Mouse (Mus musculus) CH12.LX (cell line): ENCODE data around the gene Ddx20. TPM values are rescaled to one million over a fixed set of nuclear protein-coding genes. Genes with fewer than 3 reads are reported as not detected.

Experiments
- DNase-seq: peaks from one replicate; pipeline ENCODE4 v3.0.0-alpha.2; 2013; ENCODE audit errors: extremely low read depth
- H3K27ac ChIP-seq: 2 replicates; pipeline ENCODE4 v1.5.1; 2012; ENCODE audit warnings: low read depth, mild to moderate bottlenecking, control low read depth, moderate library complexity; ENCODE audit not compliant: insufficient read depth
- H3K27me3 ChIP-seq: replicated peaks from 2 replicates; pipeline ENCODE3; 2012; ENCODE audit warnings: inconsistent platforms
- H3K36me3 ChIP-seq, 2 experiments: replicated peaks in 1 of 2; 2 replicates each; pipeline versions ENCODE3 to v1.6.1; 2012; ENCODE audit warnings: inconsistent platforms in 1 of 2, low read length in 1 of 2, mild to moderate bottlenecking in 1 of 2, mixed read lengths in 1 of 2, moderate library complexity in 1 of 2; ENCODE audit not compliant: control insufficient read depth in 1 of 2, insufficient read depth in 1 of 2
- H3K4me1 ChIP-seq, 2 experiments: 2 replicates each; pipeline ENCODE4 v1.6.1; 2012; ENCODE audit warnings: inconsistent platforms in 1 of 2, moderate library complexity in 1 of 2; ENCODE audit not compliant: insufficient read depth in 2 of 2, control insufficient read depth in 1 of 2
- H3K4me2 ChIP-seq: 2 replicates; pipeline ENCODE4 v1.6.1; 2012; ENCODE audit warnings: low read depth, mild to moderate bottlenecking, control low read depth; ENCODE audit not compliant: poor library complexity, insufficient read depth, severe bottlenecking
- H3K4me3 ChIP-seq, 3 experiments: fragments of 150-350 bp in 1 of 3; sonication (generic) in 1 of 3; replicated peaks in 1 of 3; 2 replicates each; pipeline versions ENCODE3 to v1.5.1; 2011 to 2012; ENCODE audit warnings: low read depth in 2 of 3, low read length in 2 of 3, mild to moderate bottlenecking in 2 of 3, moderate library complexity in 2 of 3, control low read depth in 1 of 3, improper control_type of control experiment in 1 of 3, inconsistent platforms in 1 of 3, mixed read lengths in 1 of 3; ENCODE audit not compliant: poor library complexity in 1 of 3
- H3K79me2 ChIP-seq: replicated peaks from 2 replicates; pipeline ENCODE4 v1.6.1; 2012; ENCODE audit warnings: mild to moderate bottlenecking, moderate library complexity; ENCODE audit not compliant: control insufficient read depth, poor library complexity, insufficient read depth, severe bottlenecking; ENCODE audit errors: extremely low read depth
- H3K9ac ChIP-seq: 2 replicates; pipeline ENCODE4 v1.6.1; 2012; ENCODE audit warnings: low read depth, mild to moderate bottlenecking, control low read depth, moderate library complexity; ENCODE audit not compliant: insufficient read depth
- H3K9me3 ChIP-seq: replicated peaks from 2 replicates; pipeline ENCODE3; 2012; ENCODE audit warnings: low read length, inconsistent platforms, mixed read lengths
- CTCF ChIP-seq, 2 experiments: IDR thresholded peaks in 1 of 2; conservative IDR thresholded peaks in 1 of 2; 2 replicates each; pipeline ENCODE4 v1.5.1; 2011 to 2012; ENCODE audit warnings: low read depth in 2 of 2, low read length in 2 of 2, improper control_type of control experiment in 1 of 2, inconsistent platforms in 1 of 2, mild to moderate bottlenecking in 1 of 2, moderate library complexity in 1 of 2
- E2F4 ChIP-seq: IDR thresholded peaks from 2 replicates; pipeline ENCODE4 v1.6.1; 2011; ENCODE audit warnings: low read depth, low read length, improper control_type of control experiment; ENCODE audit not compliant: insufficient replicate concordance
- ELF1 ChIP-seq: IDR thresholded peaks from 2 replicates; pipeline ENCODE4 v1.6.1; 2014; ENCODE audit warnings: low read depth, mild to moderate bottlenecking, inconsistent platforms, low read length, improper control_type of control experiment
- EP300 ChIP-seq: IDR thresholded peaks from 2 replicates; pipeline ENCODE4 v1.6.1; 2011; ENCODE audit warnings: low read length, improper control_type of control experiment
- GABPA ChIP-seq: IDR thresholded peaks from 2 replicates; pipeline ENCODE4 v1.6.1; 2012; ENCODE audit warnings: low read depth, low read length, improper control_type of control experiment, inconsistent platforms; ENCODE audit not compliant: insufficient replicate concordance
- JUN ChIP-seq: IDR thresholded peaks from 2 replicates; pipeline ENCODE4 v1.6.1; 2011; ENCODE audit warnings: low read depth, mild to moderate bottlenecking, low read length, improper control_type of control experiment, moderate library complexity; ENCODE audit not compliant: insufficient read depth
- KAT2A ChIP-seq: IDR thresholded peaks from 2 replicates; pipeline ENCODE4 v1.6.1; 2012; ENCODE audit warnings: low read length, improper control_type of control experiment, inconsistent platforms; ENCODE audit not compliant: insufficient replicate concordance
- MAX ChIP-seq: IDR thresholded peaks from 2 replicates; pipeline ENCODE4 v1.6.1; 2011; ENCODE audit warnings: low read length, improper control_type of control experiment
- MAZ ChIP-seq: IDR thresholded peaks from 2 replicates; pipeline ENCODE4 v1.6.1; 2012; ENCODE audit warnings: low read depth, mild to moderate bottlenecking, inconsistent platforms, low read length, improper control_type of control experiment, moderate library complexity
- MYC ChIP-seq: IDR thresholded peaks from 2 replicates; pipeline ENCODE4 v1.6.1; 2011; ENCODE audit warnings: low read depth, mild to moderate bottlenecking, improper control_type of control experiment, low read length
- NRF1 ChIP-seq: IDR thresholded peaks from 2 replicates; pipeline ENCODE4 v1.6.1; 2014; ENCODE audit warnings: low read depth, mild to moderate bottlenecking, inconsistent platforms, low read length, improper control_type of control experiment, moderate library complexity
- PAX5 ChIP-seq: IDR thresholded peaks from 2 replicates; pipeline ENCODE4 v1.6.1; 2012; ENCODE audit warnings: low read length, inconsistent platforms, mixed read lengths
- POLR2A ChIP-seq: IDR thresholded peaks from 2 replicates; pipeline ENCODE4 v1.6.1; 2011; ENCODE audit warnings: low read depth, mild to moderate bottlenecking, improper control_type of control experiment, low read length
- RAD21 ChIP-seq: IDR thresholded peaks from 2 replicates; pipeline ENCODE4 v1.6.1; 2011; ENCODE audit warnings: low read depth, mild to moderate bottlenecking, low read length, improper control_type of control experiment, moderate library complexity
- RCOR1 ChIP-seq: conservative IDR thresholded peaks from 2 replicates; pipeline ENCODE4 v1.6.1; 2012; ENCODE audit warnings: low read depth, mild to moderate bottlenecking, inconsistent platforms, low read length, improper control_type of control experiment
- SMC3 ChIP-seq: IDR thresholded peaks from 2 replicates; pipeline ENCODE4 v1.6.1; 2011; ENCODE audit warnings: low read depth, low read length, improper control_type of control experiment
- TCF12 ChIP-seq: IDR thresholded peaks from 2 replicates; pipeline ENCODE4 v1.6.1; 2014; ENCODE audit warnings: low read depth, mild to moderate bottlenecking, inconsistent platforms, low read length, improper control_type of control experiment
- UBTF ChIP-seq: IDR thresholded peaks from 2 replicates; pipeline ENCODE4 v1.6.1; 2012; ENCODE audit warnings: low read depth, mild to moderate bottlenecking, inconsistent platforms, low read length, improper control_type of control experiment, moderate library complexity
- USF1 ChIP-seq: IDR thresholded peaks from 2 replicates; pipeline ENCODE4 v1.6.1; 2014; ENCODE audit warnings: low read depth, mild to moderate bottlenecking, inconsistent platforms, low read length, improper control_type of control experiment
- USF2 ChIP-seq: conservative IDR thresholded peaks from 2 replicates; pipeline ENCODE4 v1.6.1; 2011; ENCODE audit warnings: low read depth, low read length, improper control_type of control experiment
- ZKSCAN1 ChIP-seq: IDR thresholded peaks from 2 replicates; pipeline ENCODE4 v1.6.1; 2012; ENCODE audit warnings: low read depth, inconsistent platforms, low read length, improper control_type of control experiment, borderline replicate concordance
- ZMIZ1 ChIP-seq: IDR thresholded peaks from 2 replicates; pipeline ENCODE4 v1.6.1; 2012; ENCODE audit warnings: low read depth, mild to moderate bottlenecking, inconsistent platforms, low read length, improper control_type of control experiment
- dilution Hi-C: fragments of 300-500 bp; cut with MboI; formaldehyde crosslinking; loops from 2 replicates; pipeline ENCODE4 v1.14.3; 2020; ENCODE audit warnings: low sequenced_read_pairs; ENCODE audit not compliant: extremely low pct_unique_long_range_greater_than_20kb, extremely low pct_ligation_motif_present
- in situ Hi-C: fragments of 300-500 bp; cut with MboI; formaldehyde crosslinking; loops from 3 replicates; pipeline ENCODE4 v1.14.3; 2019; ENCODE audit warnings: low sequenced_read_pairs, low pct_ligation_motif_present, low pct_unique_long_range_greater_than_20kb, mixed read lengths
- polyA plus RNA-seq: library from polyadenylated mRNA; unstranded; fragments of >175 nt; gene quantifications from 2 replicates; pipeline ENCODE4 v1.2.1, GENCODE M21; 2012; ENCODE audit warnings: low read depth; ENCODE audit not compliant: insufficient read length
- total RNA-seq, 2 experiments: library from RNA; depleted of rRNA; stranded (reverse); fragments of 300-350 nt in 1 of 2; fragments of >200 nt in 1 of 2; gene quantifications; 2 replicates each; pipeline ENCODE4 v1.2.3; 2012 to 2014

Ddx20 gene
- total and polyA plus RNA-seq, 3 experiments, result 30.8 to 66.5 (median 50.4) TPM

- H3K4me1 ChIP-seq, result 0 out of 4 replicates have a peak, but pooled peaks cover 0 to 3% of the 10 kb centered on the region in 2 experiments
- no peak overlapping the region for H3K4me3 ChIP-seq
- TF ChIP-seq RAD21 (no peak; the same call in none of the 2 replicates), CTCF (conservative IDR thresholded peaks at IDR 0.05 in 1 of 2, IDR thresholded peaks at IDR 0.05 in 1 of 2; ENCODE audit: low read depth in 2 of 2, low read length in 2 of 2) (0 out of 4 replicates have a peak, but pooled peaks of 1 of the 2 experiments have one; percentile 9)
- no peak overlapping the region for H3K27ac ChIP-seq
- H3K9ac ChIP-seq, result no peak overlapping the region
- in situ Hi-C loops (no loop called here), dilution Hi-C loops (no loop called here)
- peaks cover 17% of the 10 kb centered on the region for H3K27me3 ChIP-seq
- H3K4me2 ChIP-seq, result no peak overlapping the region
- H3K36me3 ChIP-seq, result no peaks in the 10 kb centered on the region
- H3K9me3 ChIP-seq, result no peaks in the 10 kb centered on the region
- no peaks in the 10 kb centered on the region for H3K79me2 ChIP-seq
- no peak for DNase-seq
Observed at GRCm38 (mm10) chr3:105663043-105663442, 24.3 kb downstream of the Ddx20 start.

- Histone ChIP-seq H3K27ac (no peak overlapping the region), H3K4me2 (no peak overlapping the region), H3K4me3 (no peak overlapping the region), H3K4me1 (0 out of 4 replicates have a peak, but pooled peaks cover 0 to 3% of the 10 kb centered on the region in 2 experiments), H3K36me3 (no peaks in the 10 kb centered on the region), H3K27me3 (peaks cover 15% of the 10 kb centered on the region), H3K9ac (no peak overlapping the region), H3K79me2 (no peaks in the 10 kb centered on the region), H3K9me3 (peaks cover 4% of the 10 kb centered on the region)
- in situ Hi-C loops (no loop called here), dilution Hi-C loops (no loop called here)
- no peak for DNase-seq
- TF ChIP-seq SMC3 (no peak), POLR2A (no peak), ZKSCAN1 (no peak), ELF1 (no peak), MAX (no peak), JUN (no peak), KAT2A (no peak), EP300 (no peak), UBTF (no peak), GABPA (no peak)
- TF ChIP-seq, all 38 proteins: peak for 0
Observed at GRCm38 (mm10) chr3:105660530-105660929, 26.8 kb downstream of the Ddx20 start.

- Histone ChIP-seq H3K9ac (no peak overlapping the region), H3K4me2 (no peak overlapping the region), H3K27me3 (peaks cover 15% of the 10 kb centered on the region), H3K9me3 (peaks cover 4% of the 10 kb centered on the region), H3K36me3 (no peaks in the 10 kb centered on the region), H3K4me3 (no peak overlapping the region), H3K4me1 (no peaks in the 10 kb centered on the region), H3K79me2 (no peaks in the 10 kb centered on the region), H3K27ac (no peak overlapping the region)
- no peak for DNase-seq
- dilution Hi-C loops, result no loop called here
- no peak for TF ChIP-seq EP300
- no peak for TF ChIP-seq RAD21
- TF ChIP-seq MYC, result no peak
- TF ChIP-seq CTCF (conservative IDR thresholded peaks at IDR 0.05 in 1 of 2, IDR thresholded peaks at IDR 0.05 in 1 of 2; ENCODE audit: low read depth in 2 of 2, low read length in 2 of 2), result no peak
- TF ChIP-seq JUN, result no peak
- no peak for TF ChIP-seq MAX
- no peak for TF ChIP-seq ZMIZ1
- TF ChIP-seq USF2, result no peak
- TF ChIP-seq USF1, result no peak
- no peak for TF ChIP-seq PAX5
- no peak for TF ChIP-seq GABPA
- no peak for TF ChIP-seq MAZ
- TF ChIP-seq RCOR1, result no peak
- no peak for TF ChIP-seq POLR2A
- TF ChIP-seq E2F4, result no peak
- TF ChIP-seq TCF12, result no peak
- no peak for TF ChIP-seq NRF1
- in situ Hi-C loops, result no loop called here
Observed at GRCm38 (mm10) chr3:105655031-105655585, 32.3 kb downstream of the Ddx20 start.
